Comparison of ENCODE assay signal across 8 mouse cellular contexts in genomic region chr19:24264991-24265390, GRCm38 (mm10). TPM values are rescaled to one million over a fixed set of nuclear protein-coding genes. Genes with fewer than 3 reads are reported as not detected.
A peak's percentile ranks its signal among the peaks of the same experiment; 100 is the strongest.
DNase-seq lines count a peak whose midpoint lies in the region; ATAC-seq lines count a peak whose summit lies in the region.

No protein-coding gene starts in this region.

- H3K4me3 ChIP-seq in heart, embryonic 11.5 days (ENCODE audit: low read depth, low read length): no peak overlapping the region
- no peak overlapping the region for H3K4me3 ChIP-seq in intestine, embryonic 14.5 days (ENCODE audit: low read depth, low read length)

- no peaks in the 10 kb centered on the region for H3K4me1 ChIP-seq in heart, embryonic 11.5 days (ENCODE audit: control insufficient read depth, insufficient read depth, low read length)
- H3K4me1 ChIP-seq in intestine, embryonic 14.5 days (replicated peaks; ENCODE audit: control insufficient read depth, insufficient read depth, low read length): 0 out of 2 replicates have a peak, but pooled peaks cover 5% of the 10 kb centered on the region

- H3K9ac ChIP-seq in heart, embryonic 11.5 days (ENCODE audit: low read depth, low read length): no peak overlapping the region
- no peak overlapping the region for H3K9ac ChIP-seq in intestine, embryonic 14.5 days (ENCODE audit: low read length)

- H3K4me2 ChIP-seq in heart, embryonic 11.5 days: no peak overlapping the region
- H3K4me2 ChIP-seq in intestine, embryonic 14.5 days (ENCODE audit: low read length): no peak overlapping the region

- ATAC-seq in heart, embryonic 11.5 days (replicated peaks; ENCODE audit: insufficient number of reproducible peaks, low FRiP score, low TSS enrichment): no peak; the same call in 1 of the 2 replicates
- peak; percentile 98 for ATAC-seq in common myeloid progenitor, adult 5-6 weeks (replicated peaks; ENCODE audit: low read depth, poor library complexity, severe bottlenecking)
- ATAC-seq in intestine, embryonic 14.5 days (replicated peaks; ENCODE audit: low FRiP score, low TSS enrichment, low read depth): peak; percentile 83
- ATAC-seq in megakaryocyte-erythroid progenitor cell, adult 5-6 weeks (replicated peaks; ENCODE audit: low FRiP score, low TSS enrichment, poor library complexity, severe bottlenecking): peak; percentile 92

- H3K27ac ChIP-seq in heart, embryonic 11.5 days (ENCODE audit: low read depth, low read length): no peak overlapping the region
- H3K27ac ChIP-seq in intestine, embryonic 14.5 days (ENCODE audit: low read depth): no peak overlapping the region

- H3K36me3 ChIP-seq in heart, embryonic 11.5 days (ENCODE audit: control insufficient read depth, insufficient read depth, low read length): peaks cover 16% of the 10 kb centered on the region
- peaks cover 15% of the 10 kb centered on the region; the same call in 1 of the 2 replicates for H3K36me3 ChIP-seq in intestine, embryonic 14.5 days (ENCODE audit: control insufficient read depth, insufficient read depth, low read length)

- intact Hi-C loops in left cerebral cortex, postnatal 10 days (cut with DNase I): loop anchor here (5.0 to 10.0 kb wide), 2 partner anchors 38 to 110 kb away; partner anchors contain the start of gene Tjp2

- peak; percentile 97 for DNase-seq in heart, adult 11 months
- DNase-seq in gastrocnemius, postnatal 10 days: peak; percentile 79
- peak; percentile 86 for DNase-seq in intestine, embryonic 14.5 days (ENCODE audit: low spot score)
- DNase-seq in left cerebral cortex, postnatal 10 days (ENCODE audit: extremely low spot score in 1 of 2, low spot score in 2 of 2): peak; percentile 61 to 84
- DNase-seq in skeletal muscle tissue, adult 2 months (ENCODE audit: low read depth, low spot score): peak; percentile 73

- no peaks in the 10 kb centered on the region for H3K9me3 ChIP-seq in heart, embryonic 11.5 days (replicated peaks; ENCODE audit: control insufficient read depth, low read length)
- H3K9me3 ChIP-seq in intestine, embryonic 14.5 days (ENCODE audit: control insufficient read depth, low read length): no peaks in the 10 kb centered on the region

- no peaks in the 10 kb centered on the region for H3K27me3 ChIP-seq in heart, embryonic 11.5 days (ENCODE audit: control insufficient read depth, insufficient read depth, low read length)
- H3K27me3 ChIP-seq in intestine, embryonic 14.5 days (replicated peaks; ENCODE audit: control insufficient read depth, insufficient read depth, low read length): no peaks in the 10 kb centered on the region

- 56% methylated on average over 7 of the region's 7 CpGs for WGBS in heart, embryonic 11.5 days (ENCODE audit: insufficient replicate concordance)
- 47% methylated on average over 7 of the region's 7 CpGs for WGBS in intestine, embryonic 14.5 days

RNA-seq across cellular contexts. Expression of gene Fxn, which starts 15.4 kb away (rescaled TPM):
- 60.3 and 67.0 TPM in 2 replicates for polyA plus RNA-seq in heart, embryonic 11.5 days (2014; fragmentation: Nextera tagmentation; extraction: Ambion mirVana)
- 29.9 TPM in 2 replicates for total RNA-seq in common myeloid progenitor, adult 5-6 weeks (2017)
- 10 to 100 TPM; 21.5 to 22.3 TPM for total RNA-seq in gastrocnemius, postnatal 10 days (2021)
- polyA plus RNA-seq in intestine, embryonic 14.5 days (2014; fragmentation: Nextera tagmentation; extraction: Ambion mirVana): 46.5 and 51.9 TPM in 2 replicates
- 10 to 100 TPM; 10.4 to 10.5 TPM for total RNA-seq in left cerebral cortex, postnatal 10 days (2021)
- total RNA-seq in megakaryocyte-erythroid progenitor cell, adult 5-6 weeks (2014; fragmentation: Nextera tagmentation): 91.0 and 120 TPM in 2 replicates
- 32.5 and 40.5 TPM in 2 replicates for total RNA-seq in megakaryocyte-erythroid progenitor cell, adult 5-6 weeks (2017)

RNA-seq across cellular contexts. Expression of gene Tjp2, which starts 40.2 kb away (rescaled TPM):
- polyA plus RNA-seq in heart, embryonic 11.5 days (2014; fragmentation: Nextera tagmentation; extraction: Ambion mirVana): 21.3 and 25.0 TPM in 2 replicates
- total RNA-seq in common myeloid progenitor, adult 5-6 weeks (2017): 5.8 and 6.3 TPM in 2 replicates
- 10 to 100 TPM in 1 of 2 experiments, 1 to 10 TPM in 1; 10.0 to 12.5 TPM for total RNA-seq in gastrocnemius, postnatal 10 days (2021)
- 38.0 and 41.9 TPM in 2 replicates for polyA plus RNA-seq in intestine, embryonic 14.5 days (2014; fragmentation: Nextera tagmentation; extraction: Ambion mirVana)
- 10 to 100 TPM; 16.6 to 18.0 TPM for total RNA-seq in left cerebral cortex, postnatal 10 days (2021)
- 1.4 and 2.7 TPM in 2 replicates for total RNA-seq in megakaryocyte-erythroid progenitor cell, adult 5-6 weeks (2014; fragmentation: Nextera tagmentation)
- 2.3 and 3.6 TPM in 2 replicates for total RNA-seq in megakaryocyte-erythroid progenitor cell, adult 5-6 weeks (2017)
